ENCODE assay signal across 12 mouse cellular contexts in the genomic region with DNA sequence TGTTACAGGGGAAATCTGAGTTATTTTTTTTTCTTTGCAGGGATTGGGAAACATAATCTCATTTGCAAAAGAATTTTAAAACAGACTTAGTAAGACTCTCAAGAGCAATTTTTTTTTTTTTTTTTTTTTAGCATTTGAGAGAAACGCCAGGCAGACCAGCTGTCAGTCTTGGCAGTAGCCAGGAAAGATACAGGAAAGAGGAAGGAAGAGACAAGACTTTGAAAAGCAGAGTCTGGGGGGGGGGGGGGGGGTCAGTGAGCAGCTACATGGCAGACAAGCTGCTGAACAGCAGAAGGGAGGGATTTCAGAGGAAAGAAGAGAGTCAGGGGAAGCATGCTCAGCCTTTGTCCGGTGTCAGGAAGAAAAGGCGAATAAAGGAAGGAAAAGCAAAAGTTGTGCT.
DNase-seq lines count a peak whose midpoint lies in the region; ATAC-seq and TF ChIP-seq lines count a peak whose summit lies in the region.
"Had no signal": no experiment of that assay in that cellular context is flagged by ENCODE, and none has a peak within 500 bp of the region (broad histone marks: within the 10 kb centered on the region; RNA-seq: fewer than 3 reads in every experiment).

No protein-coding gene starts in this region.

- no peaks in the 10 kb centered on the region for H3K27me3 ChIP-seq in kidney, embryonic 14.5 days (ENCODE audit: control insufficient read depth, insufficient read depth, low read length)
- no peaks in the 10 kb centered on the region for H3K27me3 ChIP-seq in heart, embryonic 14.5 days (ENCODE audit: control insufficient read depth, insufficient read depth, low read length)
- no peaks in the 10 kb centered on the region for H3K27me3 ChIP-seq in liver, postnatal 0 days (ENCODE audit: insufficient read depth, low read length)
- H3K27me3 ChIP-seq: embryonic facial prominence, embryonic 13.5 days; limb, embryonic 13.5 days had no signal

- no peak overlapping the region for H3K27ac ChIP-seq in kidney, embryonic 14.5 days (ENCODE audit: low read depth, low read length)
- H3K27ac ChIP-seq in heart, embryonic 14.5 days (replicated peaks in 1 of 2; ENCODE audit: control insufficient read depth in 1 of 2, insufficient read depth in 1 of 2, low read depth in 2 of 2, low read length in 2 of 2): no peak overlapping the region
- H3K27ac ChIP-seq in liver, postnatal 0 days (ENCODE audit: low read depth): peak overlapping the region; percentile 0; the same call in 1 of the 2 replicates
- H3K27ac ChIP-seq: embryonic facial prominence, embryonic 13.5 days; limb, embryonic 13.5 days had no signal

- H3K4me2 ChIP-seq in kidney, embryonic 14.5 days (replicated peaks; ENCODE audit: low read depth, low read length): no peak overlapping the region; the same call in 1 of the 2 replicates
- H3K4me2 ChIP-seq in heart, embryonic 14.5 days (ENCODE audit: low read length): peak overlapping the region; percentile 39
- H3K4me2 ChIP-seq in liver, postnatal 0 days (ENCODE audit: low read depth, low read length): peak overlapping the region; percentile 57
- H3K4me2 ChIP-seq: embryonic facial prominence, embryonic 13.5 days; limb, embryonic 13.5 days had no signal

- ATAC-seq in kidney, embryonic 14.5 days (ENCODE audit: low FRiP score, low TSS enrichment): no peak
- ATAC-seq in heart, embryonic 14.5 days (ENCODE audit: insufficient number of reproducible peaks, insufficient read depth, low FRiP score, low read depth): 0 out of 2 replicates have a peak, but pooled peaks have one; percentile 21
- no peak for ATAC-seq in liver, postnatal 0 days

- no peak overlapping the region for H3K9ac ChIP-seq in kidney, embryonic 14.5 days (ENCODE audit: low read depth, low read length)
- H3K9ac ChIP-seq in heart, embryonic 14.5 days (ENCODE audit: low read length): no peak overlapping the region
- H3K9ac ChIP-seq in liver, postnatal 0 days (replicated peaks): no peak overlapping the region
- H3K9ac ChIP-seq: embryonic facial prominence, embryonic 13.5 days; limb, embryonic 13.5 days had no signal

- H3K4me1 ChIP-seq in kidney, embryonic 14.5 days (ENCODE audit: control insufficient read depth, insufficient read depth, low read length): peaks cover 4% of the 10 kb centered on the region; the same call in 1 of the 2 replicates
- H3K4me1 ChIP-seq in heart, embryonic 14.5 days (ENCODE audit: control insufficient read depth in 2 of 2, insufficient read depth in 2 of 2, low read length in 2 of 2): peaks cover 15 to 23% of the 10 kb centered on the region in 2 experiments
- peaks cover 18% of the 10 kb centered on the region for H3K4me1 ChIP-seq in liver, postnatal 0 days (ENCODE audit: insufficient read depth)

- TF ChIP-seq EP300 in liver, postnatal 0 days (IDR thresholded peaks at IDR 0.05; ENCODE audit: low read depth): no peak

- H3K4me3 ChIP-seq in kidney, embryonic 14.5 days (ENCODE audit: low read length): no peak overlapping the region
- H3K4me3 ChIP-seq in heart, embryonic 14.5 days (ENCODE audit: control insufficient read depth in 1 of 2, insufficient read depth in 1 of 2, low read depth in 1 of 2, low read length in 2 of 2): no peak overlapping the region
- H3K4me3 ChIP-seq in liver, postnatal 0 days (ENCODE audit: low read depth, low read length): no peak overlapping the region
- H3K4me3 ChIP-seq: embryonic facial prominence, embryonic 13.5 days; limb, embryonic 13.5 days had no signal

- peak; percentile 15 to 40 for DNase-seq in cerebellum, postnatal 10 days
- DNase-seq in cerebellum, adult 18-20 months: no peak
- peak; percentile 3 for DNase-seq in kidney, postnatal 14 days
- DNase-seq in liver, postnatal 0 days: no peak
- no peak for DNase-seq in layer of hippocampus, postnatal 25 days (ENCODE audit: extremely low spot score in 1 of 2, low spot score in 1 of 2)
- DNase-seq in Muller cell, postnatal 12 days (ENCODE audit: inconsistent ontology term): no peak
- DNase-seq: cerebellum, adult 9-11 months; kidney, adult 18-20 months had no signal

- WGBS in kidney, embryonic 14.5 days: 53% methylated on average over 3 of the region's 3 CpGs
- WGBS in heart, embryonic 14.5 days: 18% methylated on average over 3 of the region's 3 CpGs
- 5% methylated on average over 3 of the region's 3 CpGs for WGBS in liver, postnatal 0 days (ENCODE audit: insufficient replicate concordance)

- TF ChIP-seq CTCF in liver, postnatal 0 days (IDR thresholded peaks at IDR 0.05; ENCODE audit: low read depth): no peak

- no peaks in the 10 kb centered on the region for H3K36me3 ChIP-seq in kidney, embryonic 14.5 days (ENCODE audit: control insufficient read depth, insufficient read depth, low read length)
- H3K36me3 ChIP-seq in heart, embryonic 14.5 days (ENCODE audit: control insufficient read depth, insufficient read depth, low read length): no peaks in the 10 kb centered on the region
- H3K36me3 ChIP-seq in liver, postnatal 0 days (replicated peaks; ENCODE audit: insufficient read depth, low read length): no peaks in the 10 kb centered on the region
- H3K36me3 ChIP-seq: embryonic facial prominence, embryonic 13.5 days; limb, embryonic 13.5 days had no signal

- no peaks in the 10 kb centered on the region for H3K9me3 ChIP-seq in kidney, embryonic 14.5 days (ENCODE audit: control insufficient read depth, low read length)
- no peaks in the 10 kb centered on the region for H3K9me3 ChIP-seq in heart, embryonic 14.5 days (ENCODE audit: control insufficient read depth, low read length)
- H3K9me3 ChIP-seq in liver, postnatal 0 days (ENCODE audit: low read length): peaks cover 2% of the 10 kb centered on the region; the same call in 1 of the 2 replicates
- H3K9me3 ChIP-seq: embryonic facial prominence, embryonic 13.5 days; limb, embryonic 13.5 days had no signal

Comparison
In these comparisons a context has a peak if more than half of its experiments do, and no peak if none do; other contexts are left out.
1. DNase-seq: peak in cerebellum, postnatal 10 days (2 of 2) and kidney, postnatal 14 days (single experiment); none in cerebellum, adult 18-20 months (0 of 2), liver, postnatal 0 days (single experiment), layer of hippocampus, postnatal 25 days (0 of 2) and Muller cell, postnatal 12 days (single experiment).